Mouse (Mus musculus) cerebral cortex, adult 2 months (tissue): ENCODE data around the gene Ifih1.

ENCODE experiments used
- WGBS: fragments of 180-500 bp; shearing (Covaris S2); methylation state at CpG from one replicate; pipeline ENCODE4 v1.1.7; 2018; 5-methylcytosine and 5-hydroxymethylcytosine counted together

The Ifih1 gene

DNA sequence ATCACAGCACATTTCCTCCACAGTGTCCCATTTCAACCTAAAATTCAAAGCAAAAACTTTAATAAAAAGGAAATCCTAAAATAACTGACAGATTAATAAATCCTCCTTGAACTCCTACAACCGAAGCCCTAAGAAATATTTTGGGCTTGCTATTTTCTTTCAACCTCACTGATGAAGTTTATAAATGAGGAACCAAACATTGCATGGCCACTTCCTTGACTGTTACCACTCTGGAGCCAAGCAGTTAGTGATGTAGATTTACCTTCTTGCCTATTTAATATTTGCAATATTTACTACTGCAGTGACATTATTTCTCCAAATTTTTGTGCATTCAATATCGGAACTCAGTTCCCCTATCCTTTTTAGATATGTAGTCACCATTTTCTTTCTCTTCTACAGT is 6.2 kb downstream of the Ifih1 start:
- WGBS = 85% methylated on average over 2 of the region's 2 CpGs

DNA sequence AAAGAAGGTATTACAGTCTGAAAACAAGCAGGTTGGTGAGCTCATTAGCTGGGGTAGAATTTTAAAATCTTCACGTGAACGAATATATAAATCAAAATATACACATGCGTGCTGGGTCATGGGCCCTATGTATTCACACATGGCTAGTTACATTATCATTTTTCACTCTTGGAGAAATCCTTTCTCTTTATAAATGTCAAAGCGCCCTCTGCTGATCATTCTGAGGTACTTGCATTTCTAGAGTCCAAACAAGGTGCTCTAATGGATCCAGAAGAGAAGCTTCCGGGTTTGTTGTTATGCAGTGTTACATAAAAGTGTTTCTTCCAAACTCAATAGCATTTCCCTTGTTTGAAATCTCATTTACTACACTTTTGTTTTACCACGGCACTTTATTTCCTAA is 15.6 kb downstream of the Ifih1 start:
- WGBS = 10% methylated on average over 6 of the region's 6 CpGs

DNA sequence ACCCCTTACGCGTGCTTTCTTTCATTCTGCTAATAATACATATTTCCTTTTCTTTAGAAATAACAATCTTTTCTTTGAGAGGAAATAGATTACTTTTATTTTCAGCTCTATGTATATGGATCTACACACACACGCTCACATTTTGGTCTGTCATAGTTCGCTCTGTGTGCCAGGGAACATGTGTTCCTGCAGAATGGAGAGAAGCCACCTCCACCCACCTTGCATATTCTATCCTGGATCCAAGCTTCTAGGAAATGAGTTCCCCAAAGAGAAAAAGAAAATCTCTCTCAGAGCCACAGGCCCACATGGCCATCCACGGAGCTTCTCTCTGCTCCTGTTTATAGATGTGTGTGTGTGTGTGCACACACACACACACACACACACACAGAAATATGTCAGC is 17.7 kb downstream of the Ifih1 start:
- WGBS = 51% methylated on average over 5 of the region's 5 CpGs

DNA sequence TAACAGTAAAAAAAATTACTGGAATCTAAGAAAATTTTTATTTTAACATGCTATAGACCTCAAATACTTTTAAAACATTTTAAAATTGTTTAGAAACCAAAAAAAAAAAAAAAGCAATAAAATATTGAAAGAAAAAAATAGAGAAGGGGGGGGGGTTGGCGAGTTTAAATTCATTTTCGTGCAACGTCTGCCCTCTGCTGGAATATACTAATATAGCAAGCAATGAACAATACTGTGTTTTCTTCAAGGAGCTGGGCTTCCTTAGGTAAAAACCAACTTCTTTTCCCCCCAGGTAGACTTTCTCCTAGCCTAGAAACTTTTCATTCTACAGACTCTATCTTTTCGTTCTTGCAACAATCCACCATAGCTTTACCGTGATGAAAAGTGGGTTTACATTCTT is 18.3 kb downstream of the Ifih1 start:
- 4% methylated on average over 5 of the region's 5 CpGs for WGBS

DNA sequence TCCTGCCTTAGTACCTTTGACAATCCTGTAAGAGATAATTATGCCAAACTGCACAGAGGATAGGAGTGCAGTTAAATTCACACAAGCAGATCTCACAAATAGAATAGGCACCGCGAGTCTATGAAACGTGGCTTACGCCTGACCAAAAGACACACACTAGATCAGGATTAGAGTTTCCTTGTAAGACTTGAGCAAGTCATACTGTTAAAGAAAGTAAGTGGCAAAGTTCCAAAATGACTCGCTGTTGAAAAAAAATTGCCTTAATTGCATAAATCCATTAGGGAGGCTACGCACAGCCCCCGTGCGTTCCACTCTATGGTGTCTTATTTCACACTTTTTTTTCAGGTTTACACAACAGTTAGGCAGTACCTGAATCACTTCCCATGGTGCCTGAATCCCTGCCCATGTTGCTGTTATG is 23.0 kb downstream of the Ifih1 start:
- 36% methylated on average over 8 of the region's 8 CpGs for WGBS

DNA sequence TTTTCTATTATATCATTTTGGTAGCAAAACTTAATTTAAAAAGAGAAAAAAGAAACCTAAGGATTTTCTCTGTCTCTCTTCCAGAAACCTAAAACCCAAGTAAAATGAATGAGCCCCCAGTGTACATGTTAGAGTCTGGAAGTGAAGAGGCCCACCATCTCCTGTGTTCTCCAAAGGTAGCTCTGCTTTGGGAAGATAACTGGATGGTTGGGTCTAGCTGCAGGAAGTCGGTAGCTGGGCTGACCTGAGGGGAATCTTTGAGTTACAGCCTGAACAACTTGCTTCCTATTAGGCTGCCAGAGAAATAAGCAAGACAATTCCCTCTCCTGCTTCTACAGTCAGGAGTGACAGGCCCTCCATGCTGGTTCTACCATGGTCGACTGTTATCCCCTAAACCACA is 26.4 kb downstream of the Ifih1 start:
- WGBS = 62% methylated on average over 2 of the region's 2 CpGs

DNA sequence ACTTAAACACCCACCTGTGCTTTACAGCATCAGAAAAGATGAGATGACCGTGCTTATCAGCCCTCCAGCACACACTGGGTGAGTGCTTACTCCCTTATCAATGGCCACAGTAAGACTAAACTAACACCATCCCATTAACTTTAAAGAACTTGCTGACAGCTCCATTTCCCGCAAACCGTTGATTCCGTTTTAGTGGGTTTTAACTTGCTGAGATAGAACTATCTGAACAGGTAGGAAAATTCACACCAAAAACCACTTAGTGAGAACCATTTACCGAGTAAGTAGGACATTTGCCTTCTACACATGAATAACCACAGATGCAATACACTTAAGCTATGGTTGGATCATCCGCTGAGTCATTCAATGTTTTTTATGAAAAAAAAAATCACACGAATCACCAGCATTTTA is 27.1 kb downstream of the Ifih1 start:
- WGBS = 80% methylated on average over 7 of the region's 7 CpGs

DNA sequence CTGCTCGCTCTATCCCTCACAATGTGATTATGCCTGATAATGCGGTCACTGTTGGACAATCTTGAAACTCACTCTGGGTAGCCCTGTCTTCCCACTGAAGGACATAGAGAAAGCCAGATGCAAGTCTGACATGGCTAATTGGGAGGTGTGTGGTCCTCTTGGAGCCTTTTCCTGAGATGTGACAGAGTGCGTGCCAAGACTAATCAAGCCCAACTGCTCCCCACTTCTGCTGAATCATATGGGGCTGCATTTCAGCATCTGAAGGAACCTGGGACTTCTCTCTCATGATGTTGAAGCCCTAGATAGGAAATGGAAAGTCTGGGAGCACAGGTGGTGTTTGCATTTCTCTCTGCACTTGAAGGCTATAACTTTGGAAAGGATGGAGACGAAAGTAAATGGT is 32.9 kb downstream of the Ifih1 start:
- WGBS = 92% methylated on average over 4 of the region's 4 CpGs

DNA sequence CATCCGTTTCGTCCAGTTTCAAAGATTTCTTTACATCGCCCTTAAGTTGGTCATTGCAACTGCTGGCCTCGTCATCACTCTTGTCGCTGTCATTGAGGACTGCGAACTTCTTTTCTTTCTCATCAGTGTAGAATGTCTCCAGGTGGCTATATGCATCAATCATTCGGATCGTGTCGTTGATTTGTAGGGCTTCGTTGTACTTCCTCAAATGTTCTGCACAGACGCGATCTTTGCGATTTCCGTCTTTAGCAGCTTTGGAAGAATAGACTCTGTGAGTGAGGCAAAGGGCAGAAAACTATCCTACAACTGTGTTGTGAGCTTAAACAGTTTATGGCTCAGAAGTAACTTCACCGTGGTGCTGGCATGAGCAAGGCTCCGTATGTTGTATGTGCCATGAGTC is 39.9 kb downstream of the Ifih1 start:
- WGBS = 91% methylated on average over 16 of the region's 16 CpGs

DNA sequence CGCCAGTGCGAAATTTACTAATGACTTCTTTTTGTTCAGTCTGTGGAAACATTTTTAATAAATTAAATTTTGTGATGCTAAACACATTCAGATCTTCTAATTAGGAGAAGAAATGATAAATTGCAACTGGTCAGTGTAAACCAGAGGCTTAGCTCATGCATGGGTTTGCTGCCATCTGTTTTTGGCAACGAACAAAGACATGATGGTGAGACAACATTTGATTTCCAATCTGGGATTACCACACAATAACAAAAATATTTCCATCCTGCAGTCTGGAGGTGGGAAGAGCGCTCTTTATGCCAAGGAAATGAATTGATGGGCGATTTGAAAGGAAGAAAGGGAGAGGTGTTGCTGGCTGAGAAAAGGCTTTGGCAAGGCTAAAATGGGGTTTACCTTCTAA is 42.5 kb downstream of the Ifih1 start:
- 77% methylated on average over 5 of the region's 5 CpGs for WGBS

DNA sequence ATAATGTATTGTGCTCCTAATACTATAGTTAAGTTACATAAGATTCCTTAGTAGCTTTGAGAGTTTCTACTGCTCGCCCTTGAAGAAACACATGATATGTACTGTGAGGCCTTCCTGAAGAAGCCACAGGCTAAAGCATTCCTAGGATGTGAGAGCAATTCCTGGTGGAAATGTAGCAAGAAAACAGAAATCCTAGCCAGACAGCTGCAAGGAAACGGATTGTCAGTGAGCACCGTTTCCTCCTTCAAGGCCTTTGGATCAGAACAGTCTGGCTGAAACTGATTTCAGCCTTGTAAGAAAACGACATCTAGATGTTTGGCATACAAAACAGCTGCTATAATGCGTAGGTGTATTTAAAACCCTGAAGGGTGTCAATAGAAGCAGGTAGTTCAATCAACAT is 49.5 kb downstream of the Ifih1 start:
- WGBS = 89% methylated on average over 5 of the region's 5 CpGs

DNA sequence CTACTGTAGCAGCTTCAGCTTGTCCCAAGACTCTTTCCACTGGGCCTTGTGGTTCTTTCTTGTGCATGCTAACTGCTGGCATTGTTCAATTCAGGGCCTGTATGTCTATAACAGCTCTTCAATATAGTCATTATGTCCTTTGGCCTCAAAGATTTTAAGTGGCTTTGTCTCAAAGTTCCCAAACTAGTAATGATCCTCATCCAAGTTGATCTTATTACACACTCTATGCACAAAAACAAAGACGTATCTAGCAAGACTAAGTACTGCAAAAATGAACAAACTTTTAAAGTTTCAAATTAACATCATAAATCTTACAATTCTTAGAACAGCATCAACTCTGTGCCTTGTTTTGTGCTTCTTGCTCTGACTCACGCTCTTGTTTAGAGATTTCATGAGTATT is 51.6 kb downstream of the Ifih1 start:
- 72% methylated on average over 2 of the region's 2 CpGs for WGBS

DNA sequence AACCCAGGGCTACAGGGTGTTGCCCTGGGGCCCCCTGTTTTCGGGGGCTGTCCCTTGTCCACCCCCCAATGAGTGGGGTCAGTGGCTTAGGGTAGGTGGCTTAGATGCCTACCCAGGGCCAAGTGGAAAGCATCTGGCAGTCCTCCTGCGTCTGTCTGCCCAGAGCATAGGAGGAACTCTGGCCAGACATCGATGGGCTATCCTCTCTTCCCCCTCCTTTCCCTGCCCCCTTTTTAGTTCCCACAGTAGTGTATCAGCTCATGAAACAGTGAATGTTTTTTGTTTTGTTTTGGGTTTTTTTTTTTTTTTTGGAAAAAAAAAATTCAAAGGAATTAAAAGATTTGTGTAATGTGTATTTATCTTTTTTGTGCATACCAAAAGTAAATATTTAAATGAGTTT is 54.5 kb downstream of the Ifih1 start:
- 84% methylated on average over 3 of the region's 3 CpGs for WGBS

DNA sequence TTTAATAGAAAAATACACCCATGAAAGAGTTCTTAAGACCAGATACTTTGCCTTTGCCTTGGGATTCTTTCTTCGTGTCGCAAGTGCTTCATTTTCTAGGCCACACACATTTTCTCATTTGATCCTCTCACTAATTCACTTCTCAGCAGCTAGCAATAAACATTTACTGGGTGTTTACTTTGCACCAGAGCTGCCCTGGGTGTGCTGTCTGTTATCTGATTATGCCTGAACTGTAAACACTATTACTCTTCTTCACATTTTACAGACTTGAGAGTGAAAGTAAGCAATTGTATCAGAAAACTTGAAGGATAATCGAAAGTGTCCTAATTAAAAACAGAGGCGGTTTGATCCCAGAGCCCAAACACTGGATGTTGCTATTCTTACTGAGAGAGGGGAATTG is 56.7 kb downstream of the Ifih1 start:
- WGBS = 88% methylated on average over 4 of the region's 4 CpGs

DNA sequence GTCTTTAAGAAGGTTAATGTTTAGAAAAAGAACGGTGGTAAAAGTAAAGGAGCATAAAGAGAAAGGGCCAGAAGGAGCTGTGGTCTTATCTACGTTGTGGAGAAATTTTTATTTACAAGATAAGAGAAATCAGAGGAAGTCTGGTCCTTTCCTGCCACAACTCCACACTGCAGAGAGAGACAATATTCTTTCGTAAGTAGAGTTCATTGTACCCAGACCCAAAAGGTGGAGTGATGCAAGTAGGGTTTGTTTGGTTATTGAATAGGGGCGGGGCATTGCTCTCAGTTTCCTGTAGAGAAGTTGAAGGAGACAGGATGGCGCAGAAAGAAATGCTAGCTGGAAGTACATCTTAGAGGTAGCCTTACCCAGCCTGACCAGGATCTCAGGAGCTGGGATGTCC is 60.3 kb downstream of the Ifih1 start:
- WGBS = 85% methylated on average over 5 of the region's 5 CpGs

DNA sequence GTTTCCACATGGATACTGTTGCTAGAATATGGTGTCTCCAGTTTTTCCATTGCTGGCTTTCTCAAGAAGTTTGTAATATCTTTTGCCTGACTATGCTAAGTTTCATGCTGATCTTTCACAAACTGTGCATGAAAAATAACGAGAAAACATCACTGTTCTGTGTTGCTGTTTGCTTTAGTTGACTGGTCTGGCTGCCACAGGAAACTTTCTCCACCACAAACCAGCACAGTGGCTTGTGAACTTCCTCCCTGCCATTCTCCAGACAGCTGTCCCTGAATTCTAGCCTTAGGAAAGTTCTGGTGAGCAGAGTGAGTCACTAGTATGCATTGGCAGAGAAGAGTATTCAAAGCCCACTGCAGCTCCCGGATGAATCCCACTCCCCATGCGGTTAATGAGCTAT is 71.1 kb downstream of the Ifih1 start:
- 43% methylated on average over 3 of the region's 3 CpGs for WGBS

DNA sequence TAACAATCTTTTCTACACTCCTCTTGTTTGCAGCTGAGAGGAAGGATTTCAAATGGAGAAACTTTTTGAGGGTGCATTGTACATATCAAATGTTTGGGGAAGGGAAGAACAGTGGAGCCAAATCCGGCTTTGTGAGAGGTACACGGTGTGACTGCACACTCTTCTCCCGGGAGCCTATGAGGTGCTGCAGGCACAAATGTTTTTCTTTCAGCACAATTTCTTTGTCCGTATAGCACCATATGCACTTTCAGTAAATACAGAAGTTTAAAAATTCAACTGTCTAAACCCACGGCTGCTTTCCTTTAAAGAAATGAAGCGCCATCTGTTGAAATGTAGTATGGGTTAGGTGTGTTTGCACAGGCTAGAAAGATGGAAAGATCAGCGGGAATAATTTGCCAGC is 71.8 kb downstream of the Ifih1 start:
- WGBS = 44% methylated on average over 7 of the region's 7 CpGs

DNA sequence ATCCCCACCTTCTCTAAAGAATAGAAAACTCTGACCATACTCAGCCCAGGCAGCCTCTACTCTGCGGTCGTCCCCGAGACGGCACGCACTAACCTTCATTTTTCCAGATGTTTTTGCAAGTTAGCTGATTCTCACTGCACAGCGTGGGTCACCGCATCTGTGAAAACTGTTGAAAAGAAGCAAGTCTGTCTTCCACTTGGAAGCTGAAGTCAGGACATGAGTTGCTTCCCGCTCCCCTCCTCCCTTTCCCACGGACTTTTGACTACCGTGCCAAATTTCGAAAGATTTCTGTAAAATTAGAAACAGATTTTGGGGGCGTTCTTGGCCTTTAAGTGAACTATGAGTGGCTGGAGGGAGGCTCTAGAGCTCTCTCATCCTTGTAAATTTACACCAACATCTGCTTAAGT is 72.3 kb downstream of the Ifih1 start, which contains the start of gene Fap:
Gene Fap (minus strand): TSS at position 323 of the 407 bp plus-strand sequence.
- 47% methylated on average over 12 of the region's 12 CpGs for WGBS

DNA sequence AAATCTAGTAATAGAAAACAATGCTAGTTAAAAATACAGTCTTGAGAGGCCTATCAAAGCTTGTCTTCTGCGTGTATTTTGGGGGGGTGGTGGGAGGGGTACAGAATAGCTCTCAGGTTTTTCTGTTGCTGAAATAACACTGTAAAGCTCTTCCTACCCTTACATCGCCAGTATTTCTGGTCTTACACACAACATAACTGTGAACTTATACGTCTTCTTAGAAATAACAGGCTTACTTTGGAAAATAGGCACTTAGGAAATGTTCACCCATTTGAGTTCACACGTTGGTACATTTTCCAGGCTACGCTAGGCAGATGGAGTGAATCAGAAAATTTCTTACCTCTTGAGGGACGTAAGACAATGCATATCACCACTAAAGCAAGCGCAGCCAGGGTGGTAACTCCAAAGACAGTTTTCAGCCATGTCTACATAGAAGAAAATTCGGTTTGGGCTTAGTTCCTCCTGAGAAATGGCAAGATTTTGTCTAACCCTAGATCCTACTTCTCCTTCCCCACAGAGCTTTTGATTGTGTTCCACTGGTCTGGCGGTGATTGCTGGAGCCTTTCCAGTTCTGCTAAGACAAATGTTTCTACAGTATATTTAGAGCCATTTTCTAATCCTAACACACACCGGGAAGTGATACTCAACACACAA is 72.8 kb downstream of the Ifih1 start:
- 44% methylated on average over 10 of the region's 10 CpGs for WGBS

DNA sequence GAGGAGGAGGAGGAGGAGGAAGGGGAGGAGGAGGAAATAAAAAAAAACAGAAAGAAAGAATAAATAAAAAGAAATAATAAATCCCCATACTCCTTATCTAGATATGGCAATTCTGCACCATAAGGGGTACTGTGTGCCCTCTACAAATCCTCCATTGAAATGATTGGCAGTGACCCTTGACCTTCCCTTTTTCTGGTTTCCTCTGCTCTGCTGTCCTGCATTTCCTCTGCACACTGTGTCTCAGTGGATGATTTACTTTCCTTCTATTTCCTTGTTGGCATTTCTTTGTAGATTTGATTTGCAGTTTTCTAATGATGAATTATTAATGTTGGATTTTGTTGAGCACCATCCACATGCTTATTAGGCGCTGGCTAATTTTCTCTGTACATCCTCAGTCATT is 81.4 kb downstream of the Ifih1 start:
- WGBS = 94% methylated on average over 1 of the region's 1 CpGs

DNA sequence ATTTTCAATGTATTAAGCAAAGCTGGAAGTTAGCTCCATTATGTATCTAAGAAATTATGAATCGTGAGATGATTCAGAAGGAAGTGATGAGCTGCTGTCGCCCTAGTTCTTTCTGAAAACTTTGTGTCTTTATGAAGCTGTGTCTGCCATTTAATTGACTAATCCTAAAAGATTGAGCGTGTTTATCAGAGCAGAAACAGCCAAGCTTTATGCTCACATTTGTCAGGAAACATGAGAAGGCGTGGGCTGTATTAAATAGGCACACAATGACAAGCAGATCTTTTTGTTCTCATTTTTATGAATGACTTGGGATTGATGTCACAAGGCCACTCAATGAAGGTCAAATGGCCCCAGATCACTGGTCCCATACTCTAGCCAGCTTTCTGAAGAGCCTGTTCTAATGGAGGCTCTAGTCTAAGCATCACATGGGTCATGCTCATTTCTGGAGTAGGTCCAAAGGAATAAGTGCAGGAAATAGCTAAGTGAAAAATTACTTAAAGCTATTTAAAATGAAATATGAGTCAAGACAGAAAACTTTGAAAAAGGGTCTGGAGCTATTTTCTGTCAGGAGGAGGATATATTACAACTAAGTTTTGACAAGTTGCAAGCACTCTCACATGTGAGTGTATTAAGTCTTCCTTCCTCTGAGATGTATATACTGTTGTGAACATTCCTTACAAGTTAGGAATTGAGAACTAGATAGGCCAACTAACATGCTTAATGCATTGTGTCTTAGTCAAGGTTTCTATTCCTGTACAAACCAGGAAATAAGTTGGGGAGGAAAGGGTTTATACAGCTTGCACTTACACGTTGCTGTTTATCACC is 83.2 kb downstream of the Ifih1 start:
- 78% methylated on average over 5 of the region's 5 CpGs for WGBS

DNA sequence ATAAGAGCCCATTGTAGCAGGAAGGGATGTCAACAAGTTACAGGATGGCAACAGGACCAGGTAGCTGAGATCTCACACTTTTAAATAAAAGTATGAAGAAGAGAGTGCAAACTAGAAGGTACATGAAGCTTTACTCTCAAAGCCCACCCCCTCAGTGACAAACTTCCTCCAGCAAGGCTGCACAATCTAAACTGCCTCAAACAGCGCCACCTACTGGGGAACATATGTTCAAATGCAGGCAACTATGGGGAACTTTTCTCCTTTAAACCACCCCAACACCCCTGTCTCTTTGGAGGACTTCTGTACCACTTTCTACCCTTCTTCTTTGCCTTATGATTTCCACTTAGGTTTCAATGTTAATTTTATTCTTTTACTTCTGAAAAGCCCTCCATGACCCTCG is 88.6 kb downstream of the Ifih1 start:
- WGBS = 67% methylated on average over 2 of the region's 2 CpGs

DNA sequence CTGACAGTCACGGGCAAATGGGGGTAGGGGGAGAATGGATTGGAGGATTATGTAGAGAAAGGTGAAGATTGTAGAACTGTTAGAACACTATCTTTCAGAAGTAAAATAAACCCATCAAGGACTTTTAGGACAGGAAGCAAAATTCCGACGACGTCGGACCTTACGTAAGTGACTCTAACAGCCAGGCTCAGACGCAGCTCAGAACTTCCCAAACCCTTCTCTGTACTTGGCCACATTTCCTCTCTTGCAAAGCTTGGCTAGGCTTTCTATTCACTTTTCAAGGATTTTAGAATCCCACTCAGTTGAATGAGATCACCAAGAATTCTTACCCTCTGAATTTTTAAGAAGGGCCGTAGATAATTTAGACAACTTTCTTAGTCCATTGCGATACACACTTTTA is 89.7 kb downstream of the Ifih1 start:
- WGBS = 65% methylated on average over 9 of the region's 9 CpGs
